Mouse (Mus musculus) embryonic facial prominence, embryonic 11.5 days (tissue): ENCODE results near the gene Wdr24. TPM values are rescaled to one million over a fixed set of nuclear protein-coding genes. Genes with fewer than 3 reads are reported as not detected.
A peak's percentile ranks its signal among the peaks of the same experiment; 100 is the strongest.

Experiments used
- ATAC-seq: fragments of 200-750 bp; cut with Nextera tagmentation; replicated peaks from 2 replicates; pipeline ENCODE4 v1.8.0; 2017; ENCODE audit warnings: low read depth; ENCODE audit not compliant: insufficient number of reproducible peaks, low FRiP score, low TSS enrichment
- DNase-seq: peaks from one replicate; pipeline ENCODE4 v3.0.0-alpha.2; 2015; ENCODE audit warnings: low spot score
- H3K27ac ChIP-seq: fragments of 300-500 bp; sonication (generic); replicated peaks from 2 replicates; pipeline ENCODE4 v1.5.1; 2014; ENCODE audit warnings: mild to moderate bottlenecking, low read depth, low read length, control low read depth
- H3K27me3 ChIP-seq: fragments of 300-500 bp; sonication (generic); 2 replicates; pipeline ENCODE4 v1.6.1; 2014; ENCODE audit warnings: mild to moderate bottlenecking, low read length, moderate library complexity, mixed read lengths; ENCODE audit not compliant: control insufficient read depth, insufficient read depth
- H3K36me3 ChIP-seq: fragments of 300-500 bp; sonication (generic); replicated peaks from 2 replicates; pipeline ENCODE4 v1.6.1; 2014; ENCODE audit warnings: low read depth, mild to moderate bottlenecking, low read length, moderate library complexity, mixed read lengths; ENCODE audit not compliant: control insufficient read depth, insufficient read depth
- H3K4me1 ChIP-seq: fragments of 300-500 bp; sonication (generic); 2 replicates; pipeline ENCODE4 v1.6.1; 2014; ENCODE audit warnings: low read length, mixed read lengths; ENCODE audit not compliant: control insufficient read depth, insufficient read depth
- H3K4me2 ChIP-seq: fragments of 300-500 bp; sonication (generic); 2 replicates; pipeline ENCODE4 v1.6.1; 2014; ENCODE audit warnings: low read depth, mild to moderate bottlenecking, control low read depth, low read length, moderate library complexity
- H3K4me3 ChIP-seq: fragments of 300-500 bp; sonication (generic); 2 replicates; pipeline ENCODE4 v1.5.1; 2014; ENCODE audit warnings: low read depth, low read length, control low read depth
- H3K9ac ChIP-seq: fragments of 300-500 bp; sonication (generic); replicated peaks from 2 replicates; pipeline ENCODE4 v1.6.1; 2014; ENCODE audit warnings: mild to moderate bottlenecking, control low read depth, low read length
- H3K9me3 ChIP-seq: fragments of 300-500 bp; sonication (generic); replicated peaks from 2 replicates; pipeline ENCODE4 v1.6.1; 2016; ENCODE audit warnings: mild to moderate bottlenecking, low read length, inconsistent platforms, mixed read lengths; ENCODE audit not compliant: control insufficient read depth
- WGBS: fragments of 180-500 bp; shearing (Covaris S2); extraction: QIAGEN DNeasy Blood & Tissue Kit; methylation state at CpG from one replicate; pipeline ENCODE4 v1.1.7; 2014; 5-methylcytosine and 5-hydroxymethylcytosine counted together
- microRNA-seq: library from miRNA; unstranded; fragments of <30 nt; microRNA quantifications from one replicate; pipeline ENCODE4, GENCODE M21; 2016; ENCODE audit warnings: borderline number of aligned reads
- polyA plus RNA-seq: library from polyadenylated mRNA; unstranded; fragments of >200 nt; fragmentation: Nextera tagmentation; extraction: Ambion mirVana; gene quantifications from 2 replicates; pipeline ENCODE4 v1.2.1, GENCODE M21; 2014

The Wdr24 gene
- polyA plus RNA-seq, 1 experiment from 2014 or later: 24.5 TPM

- Histone ChIP-seq H3K4me2 (peak overlapping the region; percentile 92), H3K4me3 (peak overlapping the region; percentile 79), H3K27me3 (no peaks in the 10 kb centered on the region), H3K36me3 (no peaks in the 10 kb centered on the region; the same call in 1 of the 2 replicates), H3K9me3 (no peaks in the 10 kb centered on the region), H3K4me1 (peaks cover 5% of the 10 kb centered on the region; the same call in 1 of the 2 replicates), H3K9ac (peak overlapping the region; percentile 76), H3K27ac (peak overlapping the region; percentile 78)
- under 1% methylated on average over 59 of the region's 59 CpGs for WGBS
- ATAC-seq (peak; percentile 89), DNase-seq (peak; percentile 93)
Observed at GRCm38 (mm10) chr17:25875171-25876136, 52.0 kb downstream of the Wdr24 start.

DNA sequence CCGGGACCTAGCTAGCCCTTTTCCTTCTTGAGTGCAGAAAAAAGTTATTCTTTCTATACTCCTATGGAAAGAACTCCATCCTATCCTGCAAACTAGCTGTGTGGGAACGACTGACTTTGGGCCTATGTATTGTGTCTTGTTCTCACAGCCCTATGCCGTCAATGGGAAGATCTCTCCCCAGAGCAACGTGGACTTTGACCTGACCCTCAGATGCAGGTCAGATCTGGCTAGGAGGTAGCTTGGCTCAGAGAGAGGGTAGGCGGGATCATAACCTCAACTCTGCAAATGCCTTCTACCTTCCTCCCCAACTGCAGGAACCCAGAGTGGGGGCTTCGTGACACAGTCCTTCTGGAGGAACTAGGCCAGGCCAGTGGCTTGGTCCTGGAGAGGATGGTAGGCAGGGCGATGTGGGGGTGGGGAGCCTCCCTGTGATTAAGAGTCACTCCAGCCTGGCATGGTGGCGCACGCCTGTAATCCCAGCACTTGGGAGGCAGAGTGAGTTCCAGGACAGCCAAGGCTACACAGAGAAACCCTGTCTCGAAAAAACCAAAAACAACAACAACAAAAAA, 53.0 kb downstream of the Wdr24 start:
- H3K27ac ChIP-seq: no peak overlapping the region
- H3K9me3 ChIP-seq: no peaks in the 10 kb centered on the region
- peaks cover 13% of the 10 kb centered on the region for H3K4me1 ChIP-seq
- peak overlapping the region; percentile 92 for H3K4me2 ChIP-seq
- no peak for ATAC-seq
- H3K4me3 ChIP-seq: peak overlapping the region; percentile 79
- no peak for DNase-seq
- H3K36me3 ChIP-seq: no peaks in the 10 kb centered on the region; the same call in 1 of the 2 replicates
- H3K9ac ChIP-seq: peak overlapping the region; percentile 76
- H3K27me3 ChIP-seq: no peaks in the 10 kb centered on the region
- 54% methylated on average over 10 of the region's 10 CpGs for WGBS

- Histone ChIP-seq H3K4me3 (no peak overlapping the region), H3K9me3 (no peaks in the 10 kb centered on the region), H3K4me1 (peaks cover 17% of the 10 kb centered on the region), H3K27me3 (no peaks in the 10 kb centered on the region), H3K36me3 (no peaks in the 10 kb centered on the region; the same call in 1 of the 2 replicates), H3K27ac (no peak overlapping the region), H3K4me2 (no peak overlapping the region), H3K9ac (no peak overlapping the region)
- DNase-seq: no peak
- 93% methylated on average over 3 of the region's 3 CpGs for WGBS
- ATAC-seq: no peak
Observed at GRCm38 (mm10) chr17:25877025-25877424, 53.6 kb downstream of the Wdr24 start.

- WGBS: 92% methylated on average over 32 of the region's 32 CpGs
- Histone ChIP-seq H3K27me3 (no peaks in the 10 kb centered on the region), H3K4me3 (no peak overlapping the region), H3K9ac (no peak overlapping the region), H3K9me3 (no peaks in the 10 kb centered on the region), H3K36me3 (no peaks in the 10 kb centered on the region; the same call in none of the 2 replicates), H3K4me1 (peaks cover 19% of the 10 kb centered on the region), H3K4me2 (no peak overlapping the region), H3K27ac (no peak overlapping the region)
- DNase-seq: no peak
- ATAC-seq: no peak
Observed at GRCm38 (mm10) chr17:25877741-25878610, 54.5 kb downstream of the Wdr24 start.

Small RNAs within 50 kb of the gene (microRNA-seq; reads per million reads assigned to microRNA genes)
- gene Mir3082 (not detected), gene Mir6966 (not detected)

Other genes with a start within 250 kb of the Wdr24 start
- 24.9 and 25.7 TPM in 2 replicates for gene Lmf1, start 244.5 kb upstream of the Wdr24 start, polyA plus RNA-seq
- 1.7 and 2.4 TPM in 2 replicates for gene Gng13, start 106.5 kb upstream of the Wdr24 start, polyA plus RNA-seq
- 17.7 and 21.2 TPM in 2 replicates for gene Chtf18, start 96.2 kb upstream of the Wdr24 start, polyA plus RNA-seq
- gene Rpusd1, start 96.0 kb upstream of the Wdr24 start, polyA plus RNA-seq: 18.7 and 19.4 TPM in 2 replicates
- 0.10 TPM in 1 of 2 replicates, not detected in the other for gene Mslnl, start 87.6 kb upstream of the Wdr24 start, polyA plus RNA-seq
- 0.63 TPM in 1 of 2 replicates, not detected in the other for gene Msln, start 69.2 kb upstream of the Wdr24 start, polyA plus RNA-seq
- 23.8 and 24.5 TPM in 2 replicates for gene Narfl, start 49.9 kb upstream of the Wdr24 start, polyA plus RNA-seq
- gene Haghl, start 38.0 kb upstream of the Wdr24 start, polyA plus RNA-seq: 58.7 and 61.1 TPM in 2 replicates
- not detected in 2 replicates for gene Ccdc78, start 37.0 kb upstream of the Wdr24 start, polyA plus RNA-seq
- 58.4 and 62.9 TPM in 2 replicates for gene Fam173a, start 30.7 kb upstream of the Wdr24 start, polyA plus RNA-seq
- gene AC134908.4, start 28.0 kb upstream of the Wdr24 start, polyA plus RNA-seq: not detected in 2 replicates
- gene Metrn, start 26.5 kb upstream of the Wdr24 start, polyA plus RNA-seq: 13.4 and 15.6 TPM in 2 replicates
- gene Fbxl16, start 14.5 kb upstream of the Wdr24 start, polyA plus RNA-seq: 3.9 and 4.2 TPM in 2 replicates
- 42.0 and 47.7 TPM in 2 replicates for gene Jmjd8, start 5.2 kb downstream of the Wdr24 start, polyA plus RNA-seq
- gene Stub1, start 9.8 kb downstream of the Wdr24 start, polyA plus RNA-seq: 323 and 352 TPM in 2 replicates
- 1.1 and 1.5 TPM in 2 replicates for gene Rhbdl1, start 13.7 kb downstream of the Wdr24 start, polyA plus RNA-seq
- gene Gm20683, start 18.1 kb downstream of the Wdr24 start, polyA plus RNA-seq: 0.36 and 1.2 TPM in 2 replicates
- gene Rhot2, start 21.2 kb downstream of the Wdr24 start, polyA plus RNA-seq: 7.1 and 9.7 TPM in 2 replicates
- gene Wdr90, start 37.9 kb downstream of the Wdr24 start, polyA plus RNA-seq: 14.7 and 15.1 TPM in 2 replicates
- gene Mcrip2, start 45.1 kb downstream of the Wdr24 start, polyA plus RNA-seq: 7.3 and 9.5 TPM in 2 replicates
- gene Mettl26, start 51.4 kb downstream of the Wdr24 start, polyA plus RNA-seq: 49.8 and 63.3 TPM in 2 replicates
- gene Wfikkn1, start 57.2 kb downstream of the Wdr24 start, polyA plus RNA-seq: 0.63 and 0.87 TPM in 2 replicates
- 17.6 and 18.7 TPM in 2 replicates for gene Rab40c, start 96.1 kb downstream of the Wdr24 start, polyA plus RNA-seq
- gene Pigq, start 121.3 kb downstream of the Wdr24 start, polyA plus RNA-seq: 40.2 and 41.4 TPM in 2 replicates
- 0.15 TPM in 1 of 2 replicates, not detected in the other for gene Nhlrc4, start 121.3 kb downstream of the Wdr24 start, polyA plus RNA-seq
- gene A930017K11Rik, start 128.9 kb downstream of the Wdr24 start, polyA plus RNA-seq: 0.15 and 0.49 TPM in 2 replicates
- 17.4 and 20.2 TPM in 2 replicates for gene Capn15, start 162.2 kb downstream of the Wdr24 start, polyA plus RNA-seq
- gene Rab11fip3, start 245.9 kb downstream of the Wdr24 start, polyA plus RNA-seq: 12.9 and 16.1 TPM in 2 replicates